Mouse (Mus musculus): ENCODE measurements around the gene Copa.
A peak's percentile ranks its signal among the peaks of the same experiment; 100 is the strongest.

Copa gene

GRCm38 (mm10) chr1:172140825-172141224 is 58.5 kb downstream of the Copa start:
- DNase-seq (ENCODE audit: low read depth, low spot score), result no peak

- DNase-seq (ENCODE audit: low read depth, low spot score), result no peak
Measured at GRCm38 (mm10) chr1:172141529-172141928, 59.2 kb downstream of the Copa start.

- DNase-seq (ENCODE audit: low read depth, low spot score), result peak; percentile 82
Measured at GRCm38 (mm10) chr1:172143570-172143969, 61.2 kb downstream of the Copa start.

GRCm38 (mm10) chr1:172147835-172148278 is 65.5 kb downstream of the Copa start, which contains the start of gene Dcaf8:
TSS of gene Dcaf8 (plus strand) at chr1:172148084.
- DNase-seq (ENCODE audit: low read depth, low spot score), result peak; percentile 99

GRCm38 (mm10) chr1:172148279-172148954 is 66.1 kb downstream of the Copa start:
- peak; percentile 65 for DNase-seq (ENCODE audit: low read depth, low spot score)

- DNase-seq (ENCODE audit: low read depth, low spot score), result peak; percentile 23
Measured at GRCm38 (mm10) chr1:172148955-172149815, 66.9 kb downstream of the Copa start.

GRCm38 (mm10) chr1:172154536-172154935 is 72.2 kb downstream of the Copa start:
- no peak for DNase-seq (ENCODE audit: low read depth, low spot score)

GRCm38 (mm10) chr1:172155518-172155917 is 73.2 kb downstream of the Copa start:
- no peak for DNase-seq (ENCODE audit: low read depth, low spot score)

GRCm38 (mm10) chr1:172159970-172160369 is 77.6 kb downstream of the Copa start:
- no peak for DNase-seq (ENCODE audit: low read depth, low spot score)

GRCm38 (mm10) chr1:172160508-172160907 is 78.2 kb downstream of the Copa start:
- no peak for DNase-seq (ENCODE audit: low read depth, low spot score)

- peak; percentile 57 for DNase-seq (ENCODE audit: low read depth, low spot score)
Measured at GRCm38 (mm10) chr1:172162009-172162408, 79.7 kb downstream of the Copa start.

- DNase-seq (ENCODE audit: low read depth, low spot score), result no peak
Measured at GRCm38 (mm10) chr1:172162959-172163358, 80.6 kb downstream of the Copa start.

GRCm38 (mm10) chr1:172167911-172168310 is 85.6 kb downstream of the Copa start:
- DNase-seq (ENCODE audit: low read depth, low spot score), result no peak

GRCm38 (mm10) chr1:172169809-172170208 is 87.5 kb downstream of the Copa start:
- DNase-seq (ENCODE audit: low read depth, low spot score), result no peak

All from ES-CJ7 (cell line).